ENCODE assay signal across 12 mouse cellular contexts in genomic region chr1:25166036-25166796, GRCm38 (mm10).
A peak's percentile ranks its signal among the peaks of the same experiment; 100 is the strongest.
DNase-seq lines count a peak whose midpoint lies in the region; ATAC-seq and TF ChIP-seq lines count a peak whose summit lies in the region.
"Had no signal": no experiment of that assay in that cellular context is flagged by ENCODE, and none has a peak within 500 bp of the region (broad histone marks: within the 10 kb centered on the region; RNA-seq: fewer than 3 reads in every experiment).

No protein-coding gene starts in this region.

- no peaks in the 10 kb centered on the region for H3K36me3 ChIP-seq in hindbrain, embryonic 14.5 days (replicated peaks; ENCODE audit: control insufficient read depth, insufficient read depth)
- no peaks in the 10 kb centered on the region for H3K36me3 ChIP-seq in hindbrain, embryonic 11.5 days (ENCODE audit: control insufficient read depth, insufficient read depth, low read length)
- H3K36me3 ChIP-seq in midbrain, postnatal 0 days (ENCODE audit: insufficient read depth, low read length) = no peaks in the 10 kb centered on the region
- H3K36me3 ChIP-seq: heart, embryonic 15.5 days; kidney, embryonic 15.5 days had no signal

- H3K27ac ChIP-seq in hindbrain, embryonic 14.5 days = peak overlapping the region; percentile 73
- H3K27ac ChIP-seq in hindbrain, embryonic 11.5 days (ENCODE audit: low read depth, low read length) = no peak overlapping the region
- H3K27ac ChIP-seq in cerebellum, adult 2 months (ENCODE audit: insufficient read depth, low read length) = no peak overlapping the region
- H3K27ac ChIP-seq in midbrain, postnatal 0 days (ENCODE audit: low read depth, low read length) = peak overlapping the region; percentile 60
- H3K27ac ChIP-seq: heart, embryonic 15.5 days; kidney, embryonic 15.5 days; liver, embryonic 14.5 days had no signal

- no peaks in the 10 kb centered on the region for H3K9me3 ChIP-seq in hindbrain, embryonic 14.5 days (ENCODE audit: control insufficient read depth, low read length)
- H3K9me3 ChIP-seq in hindbrain, embryonic 11.5 days (ENCODE audit: control insufficient read depth, low read length) = no peaks in the 10 kb centered on the region
- H3K9me3 ChIP-seq in midbrain, postnatal 0 days (ENCODE audit: low read length) = no peaks in the 10 kb centered on the region
- H3K9me3 ChIP-seq: heart, embryonic 15.5 days; kidney, embryonic 15.5 days had no signal

- no peaks in the 10 kb centered on the region for H3K27me3 ChIP-seq in hindbrain, embryonic 14.5 days (ENCODE audit: control insufficient read depth, insufficient read depth, low read length)
- no peaks in the 10 kb centered on the region for H3K27me3 ChIP-seq in hindbrain, embryonic 11.5 days (ENCODE audit: control insufficient read depth, insufficient read depth, low read length)
- no peaks in the 10 kb centered on the region for H3K27me3 ChIP-seq in cerebellum, adult 2 months (ENCODE audit: control insufficient read depth, insufficient read depth, low read length)
- H3K27me3 ChIP-seq in midbrain, postnatal 0 days (ENCODE audit: insufficient read depth, low read length) = no peaks in the 10 kb centered on the region
- H3K27me3 ChIP-seq: CH12.LX; heart, embryonic 15.5 days; kidney, embryonic 15.5 days had no signal

- ATAC-seq in hindbrain, embryonic 14.5 days (ENCODE audit: low FRiP score) = peak; percentile 69; the same call in 1 of the 2 replicates
- ATAC-seq in hindbrain, embryonic 11.5 days (ENCODE audit: low FRiP score) = no peak
- peak; percentile 69; the same call in 1 of the 2 replicates for ATAC-seq in midbrain, postnatal 0 days (ENCODE audit: low FRiP score)

- peaks cover 10% of the 10 kb centered on the region; the same call in 1 of the 2 replicates for H3K4me1 ChIP-seq in hindbrain, embryonic 14.5 days (replicated peaks; ENCODE audit: control insufficient read depth, insufficient read depth, low read length)
- H3K4me1 ChIP-seq in hindbrain, embryonic 11.5 days (replicated peaks; ENCODE audit: control insufficient read depth, insufficient read depth, low read length) = no peaks in the 10 kb centered on the region
- H3K4me1 ChIP-seq in cerebellum, adult 2 months (ENCODE audit: control insufficient read depth, insufficient read depth, low read length) = peaks cover 10% of the 10 kb centered on the region; the same call in 1 of the 2 replicates
- peaks cover 10% of the 10 kb centered on the region for H3K4me1 ChIP-seq in midbrain, postnatal 0 days (ENCODE audit: insufficient read depth, low read length)
- H3K4me1 ChIP-seq in lung, adult 2 months (ENCODE audit: control insufficient read depth, insufficient read depth, low read length) = no peaks in the 10 kb centered on the region
- H3K4me1 ChIP-seq: heart, embryonic 15.5 days; kidney, embryonic 15.5 days had no signal

- H3K4me3 ChIP-seq in hindbrain, embryonic 14.5 days (replicated peaks; ENCODE audit: low read length) = no peak overlapping the region
- no peak overlapping the region for H3K4me3 ChIP-seq in hindbrain, embryonic 11.5 days (ENCODE audit: low read depth, low read length)
- H3K4me3 ChIP-seq in cerebellum, adult 2 months (replicated peaks; ENCODE audit: insufficient read depth, low read depth, low read length) = no peak overlapping the region
- H3K4me3 ChIP-seq in midbrain, postnatal 0 days (ENCODE audit: low read depth, low read length) = no peak overlapping the region
- no peak overlapping the region for H3K4me3 ChIP-seq in lung, adult 2 months (replicated peaks; ENCODE audit: extremely low read depth, low read depth, low read length)
- H3K4me3 ChIP-seq: heart, embryonic 15.5 days; kidney, embryonic 15.5 days had no signal

- H3K9ac ChIP-seq in hindbrain, embryonic 14.5 days = no peak overlapping the region
- no peak overlapping the region for H3K9ac ChIP-seq in hindbrain, embryonic 11.5 days (ENCODE audit: low read depth, low read length)
- H3K9ac ChIP-seq in midbrain, postnatal 0 days (replicated peaks; ENCODE audit: low read length, poor library complexity, severe bottlenecking) = peak overlapping the region; percentile 14; the same call in 1 of the 2 replicates
- H3K9ac ChIP-seq: heart, embryonic 15.5 days; kidney, embryonic 15.5 days; liver, embryonic 14.5 days had no signal

- TF ChIP-seq POLR2A in cerebellum, adult 2 months (IDR thresholded peaks at IDR 0.05; ENCODE audit: borderline replicate concordance, insufficient read depth, low read length) = no peak
- TF ChIP-seq POLR2A in lung, adult 2 months (IDR thresholded peaks at IDR 0.05; ENCODE audit: borderline replicate concordance, extremely low read depth, low read depth, low read length) = no peak

- peak overlapping the region; percentile 13; the same call in 1 of the 2 replicates for H3K4me2 ChIP-seq in hindbrain, embryonic 14.5 days (replicated peaks)
- no peak overlapping the region for H3K4me2 ChIP-seq in hindbrain, embryonic 11.5 days (replicated peaks; ENCODE audit: low read depth, low read length)
- H3K4me2 ChIP-seq in midbrain, postnatal 0 days (ENCODE audit: low read depth, low read length, poor library complexity, severe bottlenecking) = peak overlapping the region; percentile 2; the same call in 1 of the 2 replicates
- H3K4me2 ChIP-seq: heart, embryonic 15.5 days; kidney, embryonic 15.5 days had no signal

- WGBS in hindbrain, embryonic 14.5 days = 36% methylated on average over 11 of the region's 11 CpGs
- WGBS in hindbrain, embryonic 11.5 days = 65% methylated on average over 11 of the region's 11 CpGs
- 8% methylated on average over 11 of the region's 11 CpGs for WGBS in cerebellum, adult 2 months
- WGBS in midbrain, postnatal 0 days = 20% methylated on average over 11 of the region's 11 CpGs
- WGBS in lung, adult 2 months = 63% methylated on average over 11 of the region's 11 CpGs

- DNase-seq in hindbrain, embryonic 14.5 days (ENCODE audit: low spot score) = peak; percentile 62
- no peak for DNase-seq in hindbrain, embryonic 11.5 days (ENCODE audit: low spot score)
- DNase-seq in cerebellum, adult 2 months = peak; percentile 32 to 59
- DNase-seq in layer of hippocampus, adult 8-10 months (ENCODE audit: low spot score in 2 of 2) = peak; percentile 68 to 79
- DNase-seq in midbrain, postnatal 0 days (ENCODE audit: low spot score) = peak; percentile 61
- DNase-seq in adipocyte (ENCODE audit: low spot score) = no peak
- no peak for DNase-seq in lung, adult 2 months
- no peak for DNase-seq in yolk sac, embryonic 10.5 days (ENCODE audit: low spot score)

- TF ChIP-seq CTCF in cerebellum, adult 2 months (IDR thresholded peaks at IDR 0.05; ENCODE audit: borderline replicate concordance, insufficient read depth, low read depth, low read length) = no peak
- no peak for TF ChIP-seq CTCF in midbrain, postnatal 0 days (IDR thresholded peaks at IDR 0.05)
- TF ChIP-seq CTCF in lung, adult 2 months (IDR thresholded peaks at IDR 0.05; ENCODE audit: insufficient read depth, low read length) = no peak

Comparison
In these comparisons a context has a peak if more than half of its experiments do, and no peak if none do; other contexts are left out.
1. DNase-seq: peak in hindbrain, embryonic 14.5 days (single experiment), cerebellum, adult 2 months (2 of 2), layer of hippocampus, adult 8-10 months (2 of 2) and midbrain, postnatal 0 days (single experiment); none in hindbrain, embryonic 11.5 days (single experiment), adipocyte (single experiment), lung, adult 2 months (single experiment) and yolk sac, embryonic 10.5 days (single experiment).
2. H3K27ac ChIP-seq: peak in hindbrain, embryonic 14.5 days (single experiment) and midbrain, postnatal 0 days (single experiment); none in hindbrain, embryonic 11.5 days (single experiment) and cerebellum, adult 2 months (single experiment).